Mouse (Mus musculus) forebrain, embryonic 14.5 days (tissue): Measurements from ENCODE around the gene Cass4. TPM values are rescaled to one million over a fixed set of nuclear protein-coding genes. Genes with fewer than 3 reads are reported as not detected.

Source experiments
- ATAC-seq: fragments of 200-750 bp; cut with Nextera tagmentation; 2 replicates; pipeline ENCODE4 v1.8.0; 2017; ENCODE audit warnings: mild to moderate bottlenecking, moderate library complexity
- DNase-seq: peaks from one replicate; pipeline ENCODE4 v3.0.0-alpha.2; 2015; ENCODE audit warnings: low spot score
- H3K27ac ChIP-seq: fragments of 300-500 bp; sonication (generic); 2 replicates; pipeline ENCODE4 v1.5.1; 2014; ENCODE audit warnings: low read depth, mild to moderate bottlenecking, control low read depth, low read length, moderate library complexity
- H3K27me3 ChIP-seq: fragments of 300-500 bp; sonication (generic); replicated peaks from 2 replicates; pipeline ENCODE4 v1.6.1; 2014; ENCODE audit warnings: low read length, control low read depth, mixed read lengths; ENCODE audit not compliant: control insufficient read depth, insufficient read depth
- H3K36me3 ChIP-seq: fragments of 300-500 bp; sonication (generic); 2 replicates; pipeline ENCODE4 v1.6.1; 2014; ENCODE audit warnings: low read length, control low read depth; ENCODE audit not compliant: control insufficient read depth, insufficient read depth
- H3K4me1 ChIP-seq: fragments of 300-500 bp; sonication (generic); 2 replicates; pipeline ENCODE4 v1.6.1; 2014; ENCODE audit warnings: antibody characterized with exemption, low read length, control low read depth; ENCODE audit not compliant: control insufficient read depth, insufficient read depth
- H3K4me2 ChIP-seq: fragments of 300-500 bp; sonication (generic); 2 replicates; pipeline ENCODE4 v1.6.1; 2014; ENCODE audit warnings: mild to moderate bottlenecking, control low read depth, low read length
- H3K4me3 ChIP-seq: fragments of 300-500 bp; sonication (generic); 2 replicates; pipeline ENCODE4 v1.5.1; 2014; ENCODE audit warnings: low read depth, low read length, control low read depth
- H3K9ac ChIP-seq: fragments of 300-500 bp; sonication (generic); 2 replicates; pipeline ENCODE4 v1.6.1; 2014; ENCODE audit warnings: mild to moderate bottlenecking, low read length, control low read depth, moderate library complexity
- H3K9me3 ChIP-seq: fragments of 300-500 bp; sonication (generic); replicated peaks from 2 replicates; pipeline ENCODE4 v1.6.1; 2016; ENCODE audit warnings: low read length, control low read depth, mixed read lengths; ENCODE audit not compliant: control insufficient read depth
- WGBS: fragments of 180-500 bp; shearing (Covaris S2); extraction: QIAGEN DNeasy Blood & Tissue Kit; methylation state at CpG from one replicate; pipeline ENCODE4 v1.1.7; 2014; 5-methylcytosine and 5-hydroxymethylcytosine counted together
- polyA plus RNA-seq: library from polyadenylated mRNA; unstranded; fragments of >200 nt; fragmentation: Nextera tagmentation; extraction: Ambion mirVana; gene quantifications from 2 replicates; pipeline ENCODE4 v1.2.1, GENCODE M21; 2014

The Cass4 gene
- polyA plus RNA-seq, 1 experiment from 2014 or later = 0.10 TPM

- no peak for ATAC-seq
- no peak for DNase-seq
- Histone ChIP-seq H3K4me1 (no peaks in the 10 kb centered on the region), H3K4me2 (no peak overlapping the region), H3K36me3 (no peaks in the 10 kb centered on the region), H3K9ac (no peak overlapping the region), H3K27me3 (no peaks in the 10 kb centered on the region), H3K9me3 (no peaks in the 10 kb centered on the region), H3K4me3 (no peak overlapping the region), H3K27ac (no peak overlapping the region)
- WGBS = 39% methylated on average over 4 of the region's 4 CpGs
Measured at GRCm38 (mm10) chr2:172413273-172413672, 19.7 kb downstream of the Cass4 start.

- WGBS = 58% methylated on average over 5 of the region's 5 CpGs
Measured at GRCm38 (mm10) chr2:172413894-172414293, 20.3 kb downstream of the Cass4 start.

DNA sequence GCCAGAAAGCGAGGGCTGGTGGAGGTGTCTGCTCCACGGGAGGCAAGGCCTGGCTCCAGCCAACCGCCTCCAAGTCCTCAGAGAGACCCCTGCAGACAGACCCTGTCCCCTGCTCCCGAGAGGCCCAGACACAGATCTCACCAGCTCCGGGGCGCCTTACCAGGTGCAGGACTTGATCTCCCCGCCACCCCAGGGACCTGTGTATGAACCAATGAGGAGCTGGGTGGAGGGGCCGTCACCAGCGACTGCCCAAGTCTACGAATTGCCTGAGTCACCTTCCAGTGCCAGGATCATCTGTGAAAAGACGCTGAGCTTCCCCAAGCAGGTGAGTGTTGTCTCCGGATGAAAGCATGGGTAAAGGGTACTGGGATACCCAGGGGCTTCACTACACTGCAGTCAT lies 22.6 kb downstream of the Cass4 start:
- DNase-seq = no peak
- H3K36me3 ChIP-seq = no peaks in the 10 kb centered on the region
- 61% methylated on average over 11 of the region's 12 CpGs for WGBS
- no peak overlapping the region for H3K9ac ChIP-seq
- no peaks in the 10 kb centered on the region for H3K9me3 ChIP-seq
- no peak overlapping the region for H3K4me2 ChIP-seq
- ATAC-seq = no peak
- no peak overlapping the region for H3K4me3 ChIP-seq
- H3K4me1 ChIP-seq = no peaks in the 10 kb centered on the region
- no peak overlapping the region for H3K27ac ChIP-seq
- H3K27me3 ChIP-seq = no peaks in the 10 kb centered on the region

More at GRCm38 (mm10) chr2:172413894-172414293, 20.3 kb downstream of the Cass4 start:
- Histone ChIP-seq H3K27me3 (no peaks in the 10 kb centered on the region), H3K4me2 (no peak overlapping the region), H3K36me3 (no peaks in the 10 kb centered on the region), H3K4me1 (no peaks in the 10 kb centered on the region), H3K9ac (no peak overlapping the region), H3K9me3 (no peaks in the 10 kb centered on the region), H3K4me3 (no peak overlapping the region), H3K27ac (no peak overlapping the region)
- DNase-seq (no peak), ATAC-seq (no peak)

DNA sequence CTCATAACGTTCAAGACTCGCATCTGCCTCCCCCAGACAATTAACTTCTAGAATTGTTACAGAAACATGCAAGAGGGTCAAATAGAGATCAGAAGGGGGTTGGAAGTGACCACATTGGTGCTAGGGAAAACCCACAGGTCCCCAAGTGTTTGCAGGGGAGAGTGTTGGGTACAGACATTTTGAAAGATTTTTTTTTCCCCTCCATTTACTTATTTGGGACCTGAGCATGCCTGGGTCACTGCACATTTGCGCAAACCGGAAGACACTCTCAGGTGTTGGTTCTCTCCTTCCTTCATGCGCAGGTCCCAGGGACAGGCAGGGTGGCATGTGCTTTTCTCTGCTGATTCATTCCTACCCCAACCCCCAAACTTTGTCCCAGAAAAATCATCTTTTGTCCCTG lies 23.3 kb downstream of the Cass4 start:
- WGBS = 92% methylated on average over 5 of the region's 5 CpGs
- no peaks in the 10 kb centered on the region for H3K27me3 ChIP-seq
- H3K9ac ChIP-seq = no peak overlapping the region
- DNase-seq = no peak
- H3K9me3 ChIP-seq = no peaks in the 10 kb centered on the region
- no peak for ATAC-seq
- no peak overlapping the region for H3K27ac ChIP-seq
- H3K4me2 ChIP-seq = no peak overlapping the region
- H3K4me1 ChIP-seq = no peaks in the 10 kb centered on the region
- H3K36me3 ChIP-seq = no peaks in the 10 kb centered on the region
- H3K4me3 ChIP-seq = no peak overlapping the region

GRCm38 (mm10) chr2:172418208-172418607 lies 24.6 kb downstream of the Cass4 start:
- 86% methylated on average over 5 of the region's 5 CpGs for WGBS

GRCm38 (mm10) chr2:172430609-172431008 lies 37.0 kb downstream of the Cass4 start:
- H3K36me3 ChIP-seq = no peaks in the 10 kb centered on the region
- no peak overlapping the region for H3K4me2 ChIP-seq
- H3K27me3 ChIP-seq = no peaks in the 10 kb centered on the region
- no peak overlapping the region for H3K4me3 ChIP-seq
- no peak overlapping the region for H3K27ac ChIP-seq
- 94% methylated on average over 1 of the region's 1 CpGs for WGBS
- no peak overlapping the region for H3K9ac ChIP-seq
- ATAC-seq (no peak), DNase-seq (no peak)
- H3K9me3 ChIP-seq = no peaks in the 10 kb centered on the region
- no peaks in the 10 kb centered on the region for H3K4me1 ChIP-seq

More at GRCm38 (mm10) chr2:172418208-172418607, 24.6 kb downstream of the Cass4 start:
- H3K9ac ChIP-seq = no peak overlapping the region
- no peak overlapping the region for H3K27ac ChIP-seq
- H3K4me3 ChIP-seq = no peak overlapping the region
- no peak overlapping the region for H3K4me2 ChIP-seq
- H3K9me3 ChIP-seq = no peaks in the 10 kb centered on the region
- no peak for ATAC-seq
- H3K36me3 ChIP-seq = no peaks in the 10 kb centered on the region
- H3K4me1 ChIP-seq = no peaks in the 10 kb centered on the region
- H3K27me3 ChIP-seq = no peaks in the 10 kb centered on the region
- DNase-seq = no peak

DNA sequence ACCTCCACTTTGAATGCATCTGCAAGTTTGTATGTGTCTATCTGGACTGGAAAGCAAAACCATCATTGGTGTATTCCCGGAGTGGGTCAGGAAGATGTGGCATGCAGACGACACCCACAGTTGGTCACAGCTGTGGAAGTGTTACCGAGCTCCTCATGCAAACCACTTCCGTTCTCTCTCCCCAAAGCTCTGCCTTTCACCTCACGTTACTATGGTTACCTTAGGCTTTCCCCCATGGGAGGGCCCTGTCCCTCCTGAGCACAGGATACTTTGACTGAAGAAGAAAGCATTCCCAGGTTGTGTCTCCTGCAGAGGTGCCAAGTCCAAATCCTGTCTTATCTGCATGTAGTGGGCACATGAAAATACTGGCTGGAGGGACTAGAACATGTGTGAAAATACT lies 40.2 kb downstream of the Cass4 start:
- ATAC-seq (no peak), DNase-seq (no peak)
- no peaks in the 10 kb centered on the region for H3K4me1 ChIP-seq
- no peak overlapping the region for H3K27ac ChIP-seq
- WGBS = 53% methylated on average over 5 of the region's 5 CpGs
- H3K9ac ChIP-seq = no peak overlapping the region
- no peaks in the 10 kb centered on the region for H3K27me3 ChIP-seq
- no peaks in the 10 kb centered on the region for H3K36me3 ChIP-seq
- no peak overlapping the region for H3K4me2 ChIP-seq
- H3K4me3 ChIP-seq = no peak overlapping the region
- H3K9me3 ChIP-seq = no peaks in the 10 kb centered on the region

DNA sequence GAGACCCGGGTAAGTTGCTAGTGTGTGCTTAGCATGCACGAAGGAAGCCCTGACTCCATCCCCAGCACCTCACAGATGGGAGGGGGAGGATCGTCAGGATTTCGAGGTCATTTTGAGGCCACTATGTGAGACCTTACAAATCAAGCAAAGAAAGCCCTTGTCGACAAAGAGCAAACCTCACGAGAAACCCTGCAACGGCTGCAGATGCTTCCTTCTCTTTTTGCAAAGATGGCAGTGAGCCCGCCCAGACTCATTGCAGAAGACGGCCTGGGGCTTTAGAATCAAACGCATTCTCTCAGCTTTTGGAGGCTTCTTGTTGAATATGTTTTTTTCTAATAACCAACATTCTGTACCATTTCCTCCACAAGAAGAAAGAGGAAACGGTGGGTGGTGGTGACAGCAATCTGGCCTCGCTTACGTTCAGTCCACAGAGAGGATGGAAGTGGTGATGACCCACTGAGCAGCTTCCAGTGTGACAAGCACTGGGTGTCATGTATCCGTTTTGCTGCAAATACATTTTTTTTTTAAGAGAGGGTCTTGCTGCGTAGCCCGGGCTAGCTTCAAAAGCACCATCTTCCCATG lies 43.9 kb downstream of the Cass4 start:
- no peak overlapping the region for H3K9ac ChIP-seq
- 71% methylated on average over 16 of the region's 16 CpGs for WGBS
- no peak overlapping the region for H3K27ac ChIP-seq
- H3K4me2 ChIP-seq = no peak overlapping the region
- no peaks in the 10 kb centered on the region for H3K36me3 ChIP-seq
- no peak for DNase-seq
- H3K4me1 ChIP-seq = peaks cover 14% of the 10 kb centered on the region; the same call in 1 of the 2 replicates
- no peak for ATAC-seq
- no peaks in the 10 kb centered on the region for H3K27me3 ChIP-seq
- no peaks in the 10 kb centered on the region for H3K9me3 ChIP-seq
- no peak overlapping the region for H3K4me3 ChIP-seq

DNA sequence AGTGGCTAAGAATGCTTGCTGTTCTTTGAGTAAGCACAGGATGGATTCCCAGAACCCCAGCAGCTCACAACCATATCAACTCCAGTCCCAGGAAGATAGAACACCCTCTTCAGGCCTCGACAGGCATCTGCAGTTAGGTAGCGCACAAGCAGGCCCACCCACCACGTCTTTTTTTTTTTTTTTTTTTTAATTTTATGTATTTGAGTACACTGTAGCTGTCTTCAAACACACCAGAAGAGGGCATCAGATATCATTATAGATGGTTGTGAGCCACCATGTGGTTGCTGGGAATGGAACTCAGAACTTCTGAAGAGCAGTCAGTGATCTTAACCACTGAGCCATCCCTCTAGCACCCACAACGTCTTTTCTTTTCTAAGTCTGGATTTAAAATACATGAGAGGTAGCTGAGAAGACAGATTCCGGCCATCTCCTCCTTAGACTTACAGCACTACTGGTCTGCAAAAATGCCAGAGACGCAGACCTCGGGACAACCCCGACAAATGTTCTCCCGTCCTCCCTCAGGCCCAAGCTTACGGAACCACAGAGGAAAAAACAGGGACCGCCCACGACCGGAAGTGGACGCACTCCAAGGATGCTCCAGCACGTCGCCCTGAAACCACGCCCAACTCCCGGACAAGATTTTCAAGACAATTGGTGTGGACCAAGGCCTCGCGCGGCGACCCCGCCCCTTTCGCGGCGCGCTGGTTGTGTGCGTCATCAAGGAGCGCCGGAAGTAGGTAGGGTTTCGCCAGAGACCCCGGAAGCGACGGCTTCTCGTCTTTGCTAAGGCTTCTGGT lies 46.4 kb downstream of the Cass4 start, which contains the start of gene Rtf2:
Rtf2 (plus strand) TSS at position 714 of the 797 bp plus-strand sequence.
- peak within 1 kb of the TSS; percentile 60 for H3K27ac ChIP-seq
- WGBS = 3% methylated on average over 35 of the region's 35 CpGs
- H3K9ac ChIP-seq = peak within 1 kb of the TSS; percentile 71
- peaks cover 7% of the 10 kb centered on the region; the same call in 1 of the 2 replicates for H3K36me3 ChIP-seq
- peak within 1 kb of the TSS; percentile 75 for H3K4me3 ChIP-seq
- peak within 1 kb of the TSS; percentile 94 for H3K4me2 ChIP-seq
- no peaks in the 10 kb centered on the region for H3K27me3 ChIP-seq
- H3K4me1 ChIP-seq = peaks cover 14% of the 10 kb centered on the region; the same call in 1 of the 2 replicates
- DNase-seq = peak; percentile 99
- H3K9me3 ChIP-seq = no peaks in the 10 kb centered on the region
- peak; percentile 97 for ATAC-seq
